Mouse (Mus musculus) hindbrain, embryonic 13.5 days (tissue): ENCODE results near the gene Alkbh4. TPM values are rescaled to one million over a fixed set of nuclear protein-coding genes. Genes with fewer than 3 reads are reported as not detected.
A peak's percentile ranks its signal among the peaks of the same experiment; 100 is the strongest.

Experiments used
- ATAC-seq: fragments of 200-750 bp; cut with Nextera tagmentation; 2 replicates; pipeline ENCODE4 v1.8.0; 2017; ENCODE audit warnings: moderate TSS enrichment; ENCODE audit not compliant: low FRiP score
- H3K27ac ChIP-seq: fragments of 300-500 bp; sonication (generic); 2 replicates; pipeline ENCODE4 v1.5.1; 2015; ENCODE audit warnings: inconsistent platforms, mild to moderate bottlenecking, moderate library complexity
- H3K27me3 ChIP-seq: fragments of 300-500 bp; sonication (generic); 2 replicates; pipeline ENCODE4 v1.6.1; 2015; ENCODE audit warnings: mild to moderate bottlenecking, inconsistent platforms
- H3K36me3 ChIP-seq: fragments of 300-500 bp; sonication (generic); 2 replicates; pipeline ENCODE4 v1.6.1; 2015; ENCODE audit warnings: mild to moderate bottlenecking, inconsistent platforms
- H3K4me1 ChIP-seq: fragments of 300-500 bp; sonication (generic); replicated peaks from 2 replicates; pipeline ENCODE4 v1.6.1; 2015; ENCODE audit warnings: inconsistent platforms
- H3K4me2 ChIP-seq: fragments of 300-500 bp; sonication (generic); 2 replicates; pipeline ENCODE4 v1.6.1; 2015; ENCODE audit warnings: inconsistent platforms, mild to moderate bottlenecking, moderate library complexity
- H3K4me3 ChIP-seq: fragments of 300-500 bp; sonication (generic); 2 replicates; pipeline ENCODE4 v1.5.1; 2015; ENCODE audit warnings: mild to moderate bottlenecking, inconsistent platforms
- H3K9ac ChIP-seq: fragments of 300-500 bp; sonication (generic); 2 replicates; pipeline ENCODE4 v1.6.1; 2015; ENCODE audit warnings: mild to moderate bottlenecking, inconsistent platforms
- H3K9me3 ChIP-seq: fragments of 300-500 bp; sonication (generic); 2 replicates; pipeline ENCODE4 v1.6.1; 2016; ENCODE audit warnings: inconsistent platforms
- WGBS: fragments of 180-500 bp; shearing (Covaris S2); methylation state at CpG from one replicate; pipeline ENCODE4 v1.1.7; 2015; 5-methylcytosine and 5-hydroxymethylcytosine counted together
- microRNA-seq: library from miRNA; unstranded; fragments of <30 nt; microRNA quantifications from one replicate; pipeline ENCODE4, GENCODE M21; 2016
- polyA plus RNA-seq: library from polyadenylated mRNA; unstranded; fragments of >200 nt; fragmentation: Nextera tagmentation; extraction: Ambion mirVana; gene quantifications from 2 replicates; pipeline ENCODE4 v1.2.1, GENCODE M21; 2015

Gene Alkbh4
- polyA plus RNA-seq, 1 experiment from 2014 or later, result 24.6 TPM

DNA sequence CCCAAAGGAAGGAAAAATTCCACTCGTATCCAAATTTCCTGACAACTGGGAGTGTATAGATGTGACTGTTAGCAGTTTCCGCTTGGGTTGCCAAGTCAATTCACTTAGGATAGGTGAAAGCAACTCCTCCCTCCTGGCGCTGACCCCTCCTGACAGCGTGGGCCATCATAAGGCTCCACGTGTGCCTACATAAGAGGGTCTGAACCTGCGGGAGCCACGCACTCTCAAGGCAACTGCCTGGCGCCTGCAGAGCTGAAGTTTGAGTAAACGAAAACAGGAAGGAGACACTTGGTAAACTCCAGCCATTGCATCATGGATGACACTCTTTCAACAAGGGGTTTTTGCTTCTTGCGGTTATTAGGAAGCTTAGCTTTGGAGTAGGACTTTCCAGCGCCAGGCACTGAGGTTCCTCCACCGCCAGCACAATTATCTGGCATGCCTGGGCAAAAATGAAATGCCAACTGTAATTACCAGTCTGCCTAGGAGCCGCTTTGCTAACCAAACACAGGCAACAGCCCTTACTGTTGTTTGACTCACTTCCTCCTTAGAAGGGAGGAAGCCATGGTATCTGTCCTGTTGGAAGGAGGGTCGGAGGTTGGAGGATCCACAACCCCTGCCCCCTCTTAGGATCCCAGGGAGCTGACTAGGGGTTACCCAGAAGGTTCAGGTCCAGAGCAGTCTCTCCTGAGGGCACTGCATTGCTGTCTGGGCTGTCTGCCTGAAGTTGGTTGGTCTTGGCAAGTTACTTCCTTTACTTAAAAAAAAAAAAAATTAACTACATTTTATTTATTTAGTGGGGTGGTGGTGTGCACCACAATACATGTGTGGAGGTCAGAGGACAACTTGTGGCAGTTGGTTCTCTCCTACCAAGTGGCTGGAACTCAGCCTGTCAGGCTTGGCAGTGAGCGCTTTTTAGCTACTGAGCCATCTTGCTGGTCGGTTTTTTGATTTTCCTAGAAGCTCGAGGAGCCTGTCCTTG, 35.7 kb downstream of the Alkbh4 start:
- Histone ChIP-seq H3K9ac (peak overlapping the region; percentile 77), H3K36me3 (peaks cover 11% of the 10 kb centered on the region), H3K4me3 (peak overlapping the region; percentile 58), H3K27ac (peak overlapping the region; percentile 87), H3K9me3 (peaks cover 4% of the 10 kb centered on the region; the same call in 1 of the 2 replicates), H3K27me3 (no peaks in the 10 kb centered on the region), H3K4me1 (peaks cover 30% of the 10 kb centered on the region), H3K4me2 (peak overlapping the region; percentile 68)
- 43% methylated on average over 17 of the region's 17 CpGs for WGBS
- ATAC-seq, result no peak

GRCm38 (mm10) chr5:136172939-136173338, 37.0 kb downstream of the Alkbh4 start:
- Histone ChIP-seq H3K4me1 (peaks cover 30% of the 10 kb centered on the region), H3K36me3 (peaks cover 15% of the 10 kb centered on the region), H3K27ac (no peak overlapping the region), H3K9me3 (peaks cover 4% of the 10 kb centered on the region; the same call in 1 of the 2 replicates), H3K27me3 (no peaks in the 10 kb centered on the region), H3K4me3 (no peak overlapping the region), H3K4me2 (no peak overlapping the region), H3K9ac (no peak overlapping the region)
- 83% methylated on average over 9 of the region's 9 CpGs for WGBS
- no peak for ATAC-seq

DNA sequence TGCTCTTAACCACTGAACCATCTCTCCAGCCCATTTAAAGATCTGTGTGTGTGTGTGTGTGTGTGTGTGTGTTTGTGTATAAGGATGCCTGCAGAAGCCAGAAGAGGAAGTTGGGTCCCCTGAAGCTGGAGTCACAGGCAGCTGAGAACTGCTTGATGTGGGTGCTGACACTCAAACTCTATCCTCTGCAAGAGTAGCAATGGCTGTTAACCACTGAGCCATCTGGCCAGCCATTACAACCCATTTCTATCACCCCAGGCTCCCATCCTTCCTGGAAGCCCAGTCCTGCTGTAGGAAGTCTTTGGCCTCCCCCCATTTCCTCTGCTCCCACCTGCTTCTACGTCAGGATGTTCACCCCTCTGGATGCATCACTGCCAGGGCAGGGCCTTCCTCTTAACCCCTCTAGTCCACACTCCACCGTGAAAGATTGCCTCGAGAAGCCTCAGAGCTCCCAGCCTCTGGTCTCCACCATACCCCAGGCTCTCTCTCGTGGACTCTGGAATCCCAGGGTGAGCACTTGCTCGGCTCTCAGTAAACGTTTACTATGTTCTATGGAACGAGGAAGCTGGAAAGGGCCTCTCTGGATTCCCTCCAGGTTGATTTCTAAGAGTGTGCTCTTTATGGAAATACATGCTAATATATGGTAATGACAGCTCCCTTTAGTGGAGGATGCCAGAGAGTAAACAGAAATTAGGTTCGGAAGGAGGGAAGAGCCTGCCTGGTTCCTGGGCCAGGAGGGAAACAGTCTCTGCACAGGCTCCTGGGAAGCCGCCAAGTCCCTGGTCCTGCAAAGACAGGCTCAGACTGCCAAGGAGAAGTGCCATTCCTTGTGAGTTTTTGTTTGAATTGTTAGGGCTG, 37.9 kb downstream of the Alkbh4 start:
- H3K9me3 ChIP-seq, result no peaks in the 10 kb centered on the region

DNA sequence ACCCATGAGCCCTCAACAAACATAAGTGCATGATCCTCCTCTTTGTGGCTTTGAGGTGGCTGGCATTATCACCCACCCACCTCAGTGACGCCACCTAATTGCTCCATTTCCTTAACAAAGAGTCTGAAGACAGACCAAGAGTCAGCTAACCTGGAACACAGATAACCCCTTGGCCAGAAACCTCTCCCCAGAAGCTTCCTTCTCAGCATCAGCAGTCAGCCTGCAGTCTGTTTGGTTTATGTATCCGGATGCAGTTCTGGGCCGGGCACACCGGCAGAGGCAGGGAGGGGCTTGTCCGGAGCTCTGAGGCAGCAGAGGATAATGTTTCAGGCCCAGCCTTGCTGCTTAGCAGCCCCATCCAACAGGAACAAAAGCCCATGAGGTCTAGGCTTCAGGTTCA, 43.6 kb downstream of the Alkbh4 start:
- H3K27ac ChIP-seq, result no peak overlapping the region
- H3K27me3 ChIP-seq, result no peaks in the 10 kb centered on the region
- no peaks in the 10 kb centered on the region for H3K9me3 ChIP-seq
- H3K4me3 ChIP-seq, result no peak overlapping the region
- 0 out of 2 replicates have a peak, but pooled peaks cover under 1% of the 10 kb centered on the region for H3K4me1 ChIP-seq
- H3K36me3 ChIP-seq, result peaks cover 69% of the 10 kb centered on the region
- 78% methylated on average over 5 of the region's 5 CpGs for WGBS
- no peak for ATAC-seq
- H3K4me2 ChIP-seq, result no peak overlapping the region
- H3K9ac ChIP-seq, result no peak overlapping the region

More for the DNA sequence above, 37.9 kb downstream of the Alkbh4 start:
- Histone ChIP-seq H3K4me2 (peak overlapping the region; percentile 0; the same call in 1 of the 2 replicates), H3K36me3 (peaks cover 19% of the 10 kb centered on the region), H3K9ac (no peak overlapping the region), H3K27ac (peak overlapping the region; percentile 60), H3K4me1 (peaks cover 30% of the 10 kb centered on the region), H3K27me3 (no peaks in the 10 kb centered on the region), H3K4me3 (no peak overlapping the region)
- no peak for ATAC-seq
- WGBS, result 49% methylated on average over 9 of the region's 9 CpGs

DNA sequence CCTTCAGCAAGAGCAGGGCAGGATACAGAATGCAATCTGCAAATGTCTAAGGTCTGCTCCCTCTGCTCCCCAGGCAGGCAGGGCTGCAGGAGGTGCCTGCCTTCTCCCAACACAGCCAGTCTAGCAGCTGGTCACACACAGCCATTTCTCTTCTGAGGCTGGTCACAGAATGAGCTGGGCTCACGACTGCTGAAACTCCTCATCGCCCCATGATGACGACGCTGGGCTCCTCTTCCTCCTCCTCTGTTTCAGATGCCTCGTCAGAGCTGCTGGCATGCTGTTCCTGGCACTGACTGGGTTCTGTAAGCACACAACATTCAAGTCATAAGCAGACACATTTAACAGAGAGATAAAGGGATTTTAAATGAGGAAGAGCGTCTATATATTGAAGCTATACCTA, 45.3 kb downstream of the Alkbh4 start:
- ATAC-seq, result no peak
- peaks cover 81% of the 10 kb centered on the region for H3K36me3 ChIP-seq
- 90% methylated on average over 6 of the region's 6 CpGs for WGBS

GRCm38 (mm10) chr5:136182049-136182448, 46.1 kb downstream of the Alkbh4 start:
- no peak overlapping the region for H3K4me2 ChIP-seq
- H3K27me3 ChIP-seq, result no peaks in the 10 kb centered on the region
- no peak for ATAC-seq
- no peak overlapping the region for H3K4me3 ChIP-seq
- peaks cover 84% of the 10 kb centered on the region for H3K36me3 ChIP-seq
- no peaks in the 10 kb centered on the region for H3K4me1 ChIP-seq
- H3K9me3 ChIP-seq, result no peaks in the 10 kb centered on the region
- no peak overlapping the region for H3K27ac ChIP-seq
- no peak overlapping the region for H3K9ac ChIP-seq
- WGBS, result 89% methylated on average over 6 of the region's 6 CpGs

More for the DNA sequence above, 45.3 kb downstream of the Alkbh4 start:
- Histone ChIP-seq H3K27ac (no peak overlapping the region), H3K27me3 (no peaks in the 10 kb centered on the region), H3K4me3 (no peak overlapping the region), H3K4me1 (no peaks in the 10 kb centered on the region), H3K9me3 (no peaks in the 10 kb centered on the region), H3K4me2 (no peak overlapping the region), H3K9ac (no peak overlapping the region)

DNA sequence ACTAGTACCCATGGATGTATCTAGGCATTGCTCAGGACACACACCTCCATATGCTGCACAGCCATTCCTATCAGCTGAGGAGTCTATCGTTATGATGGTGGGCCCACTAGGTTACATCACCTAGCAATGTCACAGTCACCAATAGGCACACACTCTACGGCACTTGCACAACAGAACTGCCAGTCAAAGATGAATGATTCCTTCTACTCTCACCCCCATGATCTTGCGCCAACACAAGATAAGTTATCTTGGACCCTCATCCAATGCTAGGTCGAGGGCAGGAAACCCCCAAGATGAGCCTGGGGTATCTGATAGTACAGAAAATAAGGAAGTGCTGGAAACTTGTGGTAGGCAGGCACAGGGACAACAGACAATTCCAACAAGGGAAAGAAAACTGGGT, 46.9 kb downstream of the Alkbh4 start:
- H3K36me3 ChIP-seq, result peaks cover 82% of the 10 kb centered on the region
- H3K9ac ChIP-seq, result no peak overlapping the region
- no peak overlapping the region for H3K27ac ChIP-seq
- H3K4me2 ChIP-seq, result no peak overlapping the region
- 94% methylated on average over 4 of the region's 4 CpGs for WGBS
- no peaks in the 10 kb centered on the region for H3K9me3 ChIP-seq
- H3K27me3 ChIP-seq, result no peaks in the 10 kb centered on the region
- no peak overlapping the region for H3K4me3 ChIP-seq
- no peaks in the 10 kb centered on the region for H3K4me1 ChIP-seq
- ATAC-seq, result no peak

GRCm38 (mm10) chr5:136183766-136184165, 47.8 kb downstream of the Alkbh4 start:
- Histone ChIP-seq H3K9ac (no peak overlapping the region), H3K4me2 (no peak overlapping the region), H3K4me3 (no peak overlapping the region), H3K27ac (no peak overlapping the region), H3K4me1 (no peaks in the 10 kb centered on the region), H3K27me3 (no peaks in the 10 kb centered on the region), H3K9me3 (no peaks in the 10 kb centered on the region), H3K36me3 (peaks cover 82% of the 10 kb centered on the region)
- 96% methylated on average over 7 of the region's 7 CpGs for WGBS
- no peak for ATAC-seq

DNA sequence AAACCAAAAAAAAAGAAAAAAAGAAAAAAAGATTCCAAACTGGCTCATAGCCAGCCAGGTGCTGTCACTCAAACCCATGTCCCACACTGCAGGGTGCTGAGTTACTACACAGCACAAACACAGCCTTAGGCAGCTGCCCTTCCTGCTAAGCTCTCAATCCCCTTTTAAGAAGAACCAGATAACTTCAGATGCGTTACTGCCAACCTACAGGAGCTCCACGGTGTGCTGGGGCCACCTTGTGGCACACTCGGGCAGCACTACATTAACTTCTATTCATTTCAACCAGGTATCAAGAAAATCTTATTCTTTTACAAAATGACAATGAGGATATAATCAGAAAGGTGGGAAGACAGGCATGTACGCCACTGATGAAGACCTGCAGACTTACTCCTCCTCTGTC, 50.8 kb downstream of the Alkbh4 start:
- no peak overlapping the region for H3K27ac ChIP-seq
- H3K27me3 ChIP-seq, result no peaks in the 10 kb centered on the region
- no peak overlapping the region for H3K4me3 ChIP-seq
- H3K4me1 ChIP-seq, result no peaks in the 10 kb centered on the region
- no peak for ATAC-seq
- no peak overlapping the region for H3K4me2 ChIP-seq
- H3K9me3 ChIP-seq, result no peaks in the 10 kb centered on the region
- H3K36me3 ChIP-seq, result peaks cover 81% of the 10 kb centered on the region
- H3K9ac ChIP-seq, result no peak overlapping the region
- 45% methylated on average over 4 of the region's 4 CpGs for WGBS

Small RNA genes within 50 kb of the gene (microRNA-seq; reads per million reads assigned to microRNA genes)
- not detected for gene Mir7035

Other genes with a start within 250 kb of the Alkbh4 start
- gene Hspb1, start 248.2 kb upstream of the Alkbh4 start, polyA plus RNA-seq, result 8.9 and 10.3 TPM in 2 replicates
- gene Ywhag, start 201.5 kb upstream of the Alkbh4 start, polyA plus RNA-seq, result 646 and 674 TPM in 2 replicates
- 0.61 and 1.4 TPM in 2 replicates for gene Ssc4d, start 161.6 kb upstream of the Alkbh4 start, polyA plus RNA-seq
- gene Zp3, start 156.0 kb upstream of the Alkbh4 start, polyA plus RNA-seq, result 0.17 TPM in 1 of 2 replicates, not detected in the other
- 25.6 and 28.3 TPM in 2 replicates for gene Dtx2, start 141.3 kb upstream of the Alkbh4 start, polyA plus RNA-seq
- gene Upk3b, start 97.7 kb upstream of the Alkbh4 start, polyA plus RNA-seq, result 0.04 and 0.09 TPM in 2 replicates
- not detected in 2 replicates for gene Upk3bl, start 81.7 kb upstream of the Alkbh4 start, polyA plus RNA-seq
- 16.2 and 17.3 TPM in 2 replicates for gene Rasa4, start 52.2 kb upstream of the Alkbh4 start, polyA plus RNA-seq
- 231 and 236 TPM in 2 replicates for gene Polr2j, start 19.5 kb upstream of the Alkbh4 start, polyA plus RNA-seq
- 27.7 and 28.2 TPM in 2 replicates for gene Lrwd1, start 72 bp upstream of the Alkbh4 start, polyA plus RNA-seq
- gene Orai2, start 34.6 kb downstream of the Alkbh4 start, polyA plus RNA-seq, result 33.5 and 34.0 TPM in 2 replicates
- 66.5 and 67.9 TPM in 2 replicates for gene Prkrip1, start 62.8 kb downstream of the Alkbh4 start, polyA plus RNA-seq
- 22.2 and 25.5 TPM in 2 replicates for gene Sh2b2, start 110.4 kb downstream of the Alkbh4 start, polyA plus RNA-seq